Mouse (Mus musculus) small intestine, adult 2 months (tissue): ENCODE measurements around the gene Psme2b. TPM values are rescaled to one million over a fixed set of nuclear protein-coding genes. Genes with fewer than 3 reads are reported as not detected.
"Not testable (repeated sequence)": the region's sequence is repeated elsewhere in the genome, so short reads cannot be mapped to it uniquely, and the experiment has no call there.

Experiments
- H3K27ac ChIP-seq: fragments of 200-500 bp; 2 replicates; pipeline ENCODE4 v1.5.1; 2012; ENCODE audit warnings: low read depth, low read length, control low read depth, inconsistent platforms; ENCODE audit not compliant: insufficient read depth
- H3K27me3 ChIP-seq: fragments of 200-500 bp; 2 replicates; pipeline ENCODE4 v1.6.1; 2012; ENCODE audit warnings: mild to moderate bottlenecking, moderate library complexity, low read length, inconsistent platforms; ENCODE audit not compliant: control insufficient read depth, insufficient read depth
- H3K36me3 ChIP-seq: fragments of 200-500 bp; 2 replicates; pipeline ENCODE4 v1.6.1; 2012; ENCODE audit warnings: mild to moderate bottlenecking, low read length, control low read depth, inconsistent platforms; ENCODE audit not compliant: control insufficient read depth, insufficient read depth
- H3K4me1 ChIP-seq: fragments of 200-500 bp; 2 replicates; pipeline ENCODE4 v1.6.1; 2012; ENCODE audit warnings: low read length, inconsistent platforms, mixed read lengths; ENCODE audit not compliant: control insufficient read depth, insufficient read depth, insufficient read length
- H3K4me3 ChIP-seq: fragments of 200-500 bp; 2 replicates; pipeline ENCODE4 v1.5.1; 2012; ENCODE audit warnings: low read depth, mild to moderate bottlenecking, control low read depth, inconsistent platforms, low read length, moderate library complexity
- WGBS: fragments of 180-500 bp; shearing (Covaris S2); methylation state at CpG from one replicate; pipeline ENCODE4 v1.1.7; 2018; 5-methylcytosine and 5-hydroxymethylcytosine counted together
- polyA plus RNA-seq: library from polyadenylated mRNA; depleted of rRNA; stranded (reverse); fragments of >200 nt; gene quantifications from 2 replicates; pipeline ENCODE4 v1.2.3, GENCODE M21; 2012; rRNA removed

The Psme2b gene
- 5.0 and 10.9 TPM in 2 replicates for polyA plus RNA-seq

DNA sequence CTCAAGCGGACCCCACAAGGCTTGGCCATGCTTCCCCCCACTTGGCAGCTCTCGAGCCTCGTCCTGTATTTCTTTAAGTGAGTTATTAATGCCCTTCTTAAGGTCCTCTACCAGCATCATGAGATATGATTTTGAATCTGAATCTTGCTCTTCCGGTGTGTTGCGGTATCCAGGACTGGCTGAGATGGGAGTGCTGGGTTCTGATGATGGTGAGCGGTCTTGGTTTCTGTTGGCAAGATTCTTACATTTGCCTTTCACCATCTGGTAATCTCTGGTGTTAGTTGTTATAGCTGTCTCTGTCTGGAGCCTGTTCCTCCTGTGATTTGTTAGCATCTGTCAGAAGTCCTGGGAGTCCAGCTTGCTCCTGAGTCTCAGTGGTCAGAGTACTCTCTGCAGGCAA lies at the start of gene Psme2b:
Psme2b (minus strand) TSS at position 101 of the 400 bp plus-strand sequence.
- not testable (repeated sequence) for H3K27me3 ChIP-seq, H3K4me1 ChIP-seq, H3K27ac ChIP-seq, H3K4me3 ChIP-seq, H3K36me3 ChIP-seq
- 96% methylated on average over 6 of the region's 6 CpGs for WGBS

DNA sequence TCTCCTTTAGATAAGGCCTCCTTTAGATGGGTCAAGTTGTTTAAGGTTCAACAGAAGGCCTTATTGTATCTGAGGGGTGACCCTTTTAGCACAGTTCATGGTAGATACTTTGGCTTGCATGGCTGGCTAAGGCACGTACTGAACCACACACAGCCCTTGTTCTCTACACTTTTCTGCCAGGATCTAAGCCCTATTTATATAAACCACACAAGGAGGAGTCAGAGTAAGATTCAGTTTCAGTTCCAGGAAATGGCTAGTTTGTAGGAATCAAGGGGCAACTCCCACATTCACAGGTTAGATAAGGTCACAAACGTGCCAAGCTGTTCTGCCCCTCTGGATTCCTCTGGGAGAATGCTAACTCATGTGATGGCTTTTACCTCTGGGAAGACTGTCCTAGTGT lies 48.0 kb upstream of the Psme2b start, which contains the start of gene Tgtp1:
Tgtp1 (minus strand) TSS at position 155 of the 400 bp plus-strand sequence.
- WGBS, result 8% methylated on average over 2 of the region's 2 CpGs
- not testable (repeated sequence) for H3K4me3 ChIP-seq, H3K4me1 ChIP-seq, H3K36me3 ChIP-seq, H3K27me3 ChIP-seq
- peak within 1 kb of the TSS; percentile 20 for H3K27ac ChIP-seq

DNA sequence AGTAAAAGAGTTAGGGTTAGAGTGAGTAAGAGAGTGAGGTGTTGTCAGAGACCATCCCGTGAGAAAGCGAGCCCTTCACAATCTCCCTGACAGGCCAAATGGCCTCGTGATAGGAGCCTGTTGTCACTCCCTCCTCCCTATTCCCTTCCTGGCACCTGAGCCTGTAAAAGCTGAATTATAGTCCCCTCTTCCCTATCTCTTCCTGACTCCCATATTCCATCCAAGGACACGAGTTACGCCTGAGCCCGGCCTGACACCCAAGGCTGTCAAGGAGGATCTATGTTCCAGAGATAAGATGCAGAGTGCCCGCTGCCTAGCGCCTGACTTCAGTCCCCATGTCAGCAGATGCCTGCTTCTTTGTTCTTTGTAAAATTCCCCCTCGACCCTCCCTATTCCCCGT lies 47.3 kb upstream of the Psme2b start:
- H3K4me1 ChIP-seq, H3K4me3 ChIP-seq, H3K36me3 ChIP-seq, H3K27me3 ChIP-seq, H3K27ac ChIP-seq: not testable (repeated sequence)
- 75% methylated on average over 10 of the region's 10 CpGs for WGBS

DNA sequence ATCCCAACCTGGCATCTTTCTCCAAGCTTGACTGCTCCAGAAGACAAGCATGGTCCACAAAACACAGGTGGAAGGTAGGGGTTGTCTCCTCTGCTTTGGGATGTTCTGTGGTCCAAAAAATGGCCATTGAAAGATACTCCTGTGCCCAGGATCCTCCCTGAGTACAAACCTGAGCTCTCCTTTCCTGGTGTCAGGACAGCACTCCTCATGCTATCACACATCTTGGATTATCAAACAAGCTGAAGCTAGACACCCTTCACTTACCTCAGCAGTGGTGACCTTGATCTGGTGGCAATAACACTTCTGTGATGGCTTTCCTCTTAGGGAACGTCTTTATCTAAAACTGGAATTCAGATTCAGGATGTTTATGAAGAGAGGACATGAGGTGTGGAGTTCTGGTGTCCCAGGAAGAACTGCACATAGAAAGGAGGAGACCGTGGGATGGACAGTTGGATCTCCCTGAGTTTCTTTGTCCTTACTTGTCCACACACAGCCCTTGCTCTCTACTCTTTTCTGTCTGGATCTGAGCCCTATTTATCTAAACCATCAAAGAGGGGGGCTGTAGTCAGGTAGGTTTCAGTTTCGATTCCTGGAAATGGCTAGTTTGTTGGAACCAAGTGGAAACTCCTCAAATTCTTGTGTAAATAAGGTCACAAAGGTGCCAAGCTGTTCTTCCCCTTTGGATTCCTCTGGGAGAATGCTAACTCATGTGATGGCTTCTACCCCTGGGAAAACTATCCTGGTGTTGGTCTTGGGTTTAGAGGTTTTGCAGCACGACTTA lies 45.9 kb upstream of the Psme2b start, which contains the start of gene Gm12185:
Gm12185 (minus strand) TSS at position 487 of the 781 bp plus-strand sequence.
- H3K27me3 ChIP-seq, H3K36me3 ChIP-seq, H3K4me3 ChIP-seq, H3K27ac ChIP-seq, H3K4me1 ChIP-seq: not testable (repeated sequence)
- WGBS, result 42% methylated on average over 4 of the region's 4 CpGs

DNA sequence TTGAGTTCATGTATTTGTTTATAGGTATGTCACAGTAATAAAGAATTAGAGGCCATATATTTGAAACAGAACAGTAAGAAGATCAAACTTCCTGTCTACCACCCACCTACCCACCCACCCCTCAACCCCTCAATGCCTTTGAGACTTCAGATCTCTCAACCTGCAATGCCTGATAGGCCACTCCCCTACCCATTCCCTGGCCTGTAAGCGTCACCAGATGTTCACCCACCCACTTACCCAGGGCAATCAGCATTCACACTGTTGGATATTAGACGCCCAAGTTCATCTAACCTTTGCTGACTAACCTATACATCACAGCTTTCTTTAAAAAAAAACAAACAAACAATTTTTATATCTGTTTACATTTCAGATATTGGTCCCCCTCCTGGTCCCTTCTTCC lies 44.0 kb upstream of the Psme2b start:
- not testable (repeated sequence) for H3K4me3 ChIP-seq, H3K27ac ChIP-seq, H3K36me3 ChIP-seq, H3K4me1 ChIP-seq, H3K27me3 ChIP-seq
- 77% methylated on average over 2 of the region's 2 CpGs for WGBS

DNA sequence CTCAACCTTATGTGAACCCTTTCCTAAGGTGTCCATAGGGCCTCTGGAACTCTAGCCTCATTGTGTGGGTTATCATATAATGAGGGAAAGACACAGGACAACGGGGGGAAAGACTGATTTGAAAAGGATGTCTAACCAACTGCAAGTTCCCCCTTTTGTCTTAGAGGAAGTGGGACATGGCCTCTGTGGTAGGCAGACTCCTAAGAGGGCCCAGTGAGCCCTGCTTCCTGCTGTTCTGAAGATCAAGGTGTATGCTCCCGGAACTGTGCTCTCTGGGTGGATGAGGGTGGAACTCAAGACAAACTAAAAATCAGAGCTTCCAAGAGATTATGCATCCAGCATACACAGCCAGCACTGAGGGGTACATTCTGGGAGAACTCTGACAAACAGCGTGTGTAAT lies 42.2 kb upstream of the Psme2b start:
- H3K4me1 ChIP-seq, H3K27me3 ChIP-seq, H3K27ac ChIP-seq, H3K36me3 ChIP-seq, H3K4me3 ChIP-seq: not testable (repeated sequence)
- WGBS, result 72% methylated on average over 2 of the region's 3 CpGs

DNA sequence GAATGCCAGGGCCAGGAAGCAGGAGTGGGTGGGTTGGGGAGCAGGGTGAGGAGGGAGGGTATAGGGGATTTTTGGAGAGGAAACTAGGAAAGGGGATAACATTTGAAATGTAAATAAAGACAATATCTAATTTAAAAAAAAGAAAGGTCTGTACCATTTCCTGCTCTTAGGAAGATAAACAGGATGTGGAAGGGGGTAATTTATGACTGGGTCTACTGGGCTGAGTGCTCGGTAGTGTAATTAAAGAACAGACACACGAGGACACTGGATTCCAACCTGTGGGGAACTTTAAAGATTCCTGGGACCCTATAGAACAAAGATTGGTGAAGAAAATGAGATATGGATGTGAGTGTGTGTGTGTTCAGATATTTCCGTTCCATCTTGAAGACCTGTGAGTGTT lies 36.9 kb upstream of the Psme2b start:
- H3K36me3 ChIP-seq, H3K4me1 ChIP-seq, H3K27ac ChIP-seq, H3K4me3 ChIP-seq, H3K27me3 ChIP-seq: not testable (repeated sequence)
- no CpG with 5 or more reads among the region's 3 CpGs for WGBS

DNA sequence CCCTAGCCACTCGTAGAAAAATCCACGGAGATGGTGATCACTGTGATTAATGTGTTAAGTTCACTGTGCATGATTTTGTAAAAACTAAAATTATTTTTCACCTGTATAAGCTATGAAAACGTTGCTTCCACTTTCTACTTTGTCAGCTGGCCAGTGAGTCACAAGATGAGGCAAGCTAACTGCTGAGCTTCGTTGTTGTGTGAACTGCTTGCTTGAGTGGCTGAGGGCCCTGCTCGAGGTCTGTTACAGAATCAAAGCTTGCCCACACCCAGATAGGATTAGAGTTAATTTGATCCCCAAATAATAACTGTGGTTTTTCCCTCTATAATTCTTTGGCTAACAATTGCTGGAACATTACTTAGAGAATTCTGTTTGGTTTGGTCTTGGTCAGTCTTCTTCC lies 34.1 kb upstream of the Psme2b start:
- no CpG with 5 or more reads among the region's 5 CpGs for WGBS
- H3K27me3 ChIP-seq, result not testable (repeated sequence)

DNA sequence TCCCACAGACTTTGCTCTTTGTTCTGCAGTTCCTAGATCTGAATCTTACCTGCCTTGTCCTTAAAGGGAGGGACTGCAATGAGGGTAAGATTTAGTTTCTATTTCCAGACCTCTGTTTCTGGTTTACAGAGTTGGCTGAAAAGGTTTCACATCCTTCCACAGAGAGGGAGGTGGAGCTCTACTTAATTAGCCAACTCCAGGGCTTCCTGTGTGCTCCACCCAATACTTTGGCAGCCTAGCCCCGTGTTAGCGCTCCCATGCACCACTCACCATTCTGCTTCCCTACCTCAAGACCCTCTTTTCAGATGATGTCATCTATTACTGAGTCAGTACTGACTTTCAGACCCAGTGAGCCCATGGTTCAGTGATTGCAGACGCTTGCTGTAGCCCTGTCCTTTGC lies 33.3 kb upstream of the Psme2b start, which contains the start of gene 9930111J21Rik1:
9930111J21Rik1 (minus strand) TSS at position 148 of the 400 bp plus-strand sequence.
- no CpG with 5 or more reads among the region's 3 CpGs for WGBS
- H3K27ac ChIP-seq, H3K4me3 ChIP-seq, H3K36me3 ChIP-seq, H3K4me1 ChIP-seq, H3K27me3 ChIP-seq: not testable (repeated sequence)

More for the DNA sequence above, 34.1 kb upstream of the Psme2b start:
- H3K4me1 ChIP-seq, H3K27ac ChIP-seq, H3K4me3 ChIP-seq, H3K36me3 ChIP-seq: not testable (repeated sequence)

DNA sequence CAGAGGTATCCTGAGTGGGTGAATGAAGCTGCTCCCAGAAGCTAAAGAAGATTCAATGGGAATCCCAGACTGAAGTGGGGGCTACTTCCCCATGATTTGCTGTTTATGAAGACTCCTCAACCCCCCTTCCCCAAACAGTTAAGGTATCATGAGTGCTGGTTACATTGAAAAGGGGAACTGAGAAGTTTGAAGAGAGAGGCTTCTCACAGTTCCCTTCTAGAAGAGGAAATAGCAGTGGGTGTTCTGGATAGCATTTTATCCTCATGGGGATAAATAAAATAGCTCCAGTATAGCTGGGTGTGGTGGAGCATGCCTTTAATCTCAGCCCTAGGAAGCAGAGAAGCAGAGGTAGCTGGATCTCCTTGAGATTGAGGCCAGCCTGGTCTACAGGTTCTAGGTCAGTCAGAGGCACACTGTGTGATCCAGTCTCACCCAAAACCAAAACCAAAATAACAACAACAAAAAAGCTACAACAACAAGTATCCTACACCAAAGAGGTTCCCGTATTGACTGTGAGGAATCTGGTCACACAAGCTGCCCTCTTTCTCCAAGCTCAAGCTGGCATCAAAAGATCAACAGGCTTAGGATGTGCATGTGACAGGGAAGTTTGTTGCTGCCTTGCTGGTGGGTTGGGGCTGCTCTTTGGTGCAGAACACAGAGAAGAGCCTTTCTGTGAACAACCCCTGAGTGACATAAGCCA lies 32.4 kb upstream of the Psme2b start, which contains the start of gene Olfr56:
Olfr56 (plus strand) TSS at position 650 of the 700 bp plus-strand sequence.
- WGBS, result no CpG with 5 or more reads among the region's 1 CpGs
- H3K4me1 ChIP-seq, H3K27me3 ChIP-seq, H3K36me3 ChIP-seq, H3K27ac ChIP-seq, H3K4me3 ChIP-seq: not testable (repeated sequence)

DNA sequence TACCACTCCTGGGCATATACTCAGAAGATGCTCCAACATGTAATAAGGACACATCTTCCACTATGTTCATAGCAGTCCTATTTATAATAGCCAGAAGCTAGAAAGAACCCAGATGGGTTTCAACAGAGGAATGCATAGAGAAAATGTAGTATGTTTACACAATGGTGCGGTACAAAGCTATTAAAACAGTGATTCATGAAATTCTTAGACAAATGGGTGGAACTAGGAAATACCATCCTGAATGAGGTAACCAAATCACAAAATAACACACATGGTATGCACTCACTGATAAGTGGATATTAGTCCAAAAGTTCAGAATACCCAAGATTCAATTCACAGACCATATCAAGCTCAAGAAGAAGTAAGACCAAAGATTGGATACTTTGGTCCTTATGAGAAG lies 28.7 kb upstream of the Psme2b start:
- not testable (repeated sequence) for H3K36me3 ChIP-seq, H3K4me1 ChIP-seq, H3K4me3 ChIP-seq, H3K27ac ChIP-seq, H3K27me3 ChIP-seq
- WGBS, result no CpG with 5 or more reads among the region's 1 CpGs
